Mouse (Mus musculus) kidney, postnatal 36 days (tissue): ENCODE results near the gene Kcnc4.

ENCODE experiments used
- DNase-seq, 2 experiments: peaks; one replicate each; pipeline ENCODE4 v3.0.0; 2021 to 2022; ENCODE audit warnings: mixed read lengths in 2 of 2

Gene Kcnc4

GRCm38 (mm10) chr3:107459196-107459772 is at the start of gene Kcnc4:
TSS of gene Kcnc4 (minus strand) at chr3:107459552.
- peak in 1 of 2 experiments; percentile 42 for DNase-seq

- peak in 1 of 2 experiments; percentile 23 for DNase-seq
Observed at GRCm38 (mm10) chr3:107508696-107509095, 49.3 kb upstream of the Kcnc4 start.

- DNase-seq: no peak
Observed at GRCm38 (mm10) chr3:107507966-107508365, 48.6 kb upstream of the Kcnc4 start.

GRCm38 (mm10) chr3:107506531-107506930 is 47.2 kb upstream of the Kcnc4 start:
- DNase-seq: peak; percentile 45 to 64

- DNase-seq: peak; percentile 67 to 79
Observed at GRCm38 (mm10) chr3:107505464-107506367, 46.4 kb upstream of the Kcnc4 start.

- DNase-seq: no peak
Observed at GRCm38 (mm10) chr3:107504542-107504941, 45.2 kb upstream of the Kcnc4 start.

GRCm38 (mm10) chr3:107503716-107504115 is 44.4 kb upstream of the Kcnc4 start:
- DNase-seq: no peak

- peak in 1 of 2 experiments; percentile 17 for DNase-seq
Observed at GRCm38 (mm10) chr3:107501702-107502151, 42.4 kb upstream of the Kcnc4 start.

GRCm38 (mm10) chr3:107500301-107500700 is 40.9 kb upstream of the Kcnc4 start:
- no peak for DNase-seq

GRCm38 (mm10) chr3:107496086-107496850 is 36.9 kb upstream of the Kcnc4 start:
- DNase-seq: peak; percentile 22 to 32

GRCm38 (mm10) chr3:107495524-107495923 is 36.2 kb upstream of the Kcnc4 start:
- no peak for DNase-seq

- peak; percentile 38 to 55 for DNase-seq
Observed at GRCm38 (mm10) chr3:107491459-107491858, 32.1 kb upstream of the Kcnc4 start.

- DNase-seq: peak in 1 of 2 experiments; percentile 20
Observed at GRCm38 (mm10) chr3:107488637-107489036, 29.3 kb upstream of the Kcnc4 start.

- peak; percentile 14 to 30 for DNase-seq
Observed at GRCm38 (mm10) chr3:107483290-107483689, 23.9 kb upstream of the Kcnc4 start.

GRCm38 (mm10) chr3:107480660-107481059 is 21.3 kb upstream of the Kcnc4 start:
- no peak for DNase-seq

GRCm38 (mm10) chr3:107472198-107472597 is 12.8 kb upstream of the Kcnc4 start:
- DNase-seq: peak in 1 of 2 experiments; percentile 40

- no peak for DNase-seq
Observed at GRCm38 (mm10) chr3:107469059-107469458, 9.7 kb upstream of the Kcnc4 start.

GRCm38 (mm10) chr3:107468106-107468505 is 8.8 kb upstream of the Kcnc4 start:
- no peak for DNase-seq

- DNase-seq: peak; percentile 58 to 87
Observed at GRCm38 (mm10) chr3:107466577-107466976, 7.2 kb upstream of the Kcnc4 start.

GRCm38 (mm10) chr3:107462160-107462559 is 2.8 kb upstream of the Kcnc4 start:
- DNase-seq: peak; percentile 40 to 85

GRCm38 (mm10) chr3:107459773-107460431 is 550 bp upstream of the Kcnc4 start:
- no peak for DNase-seq

- DNase-seq: peak in 1 of 2 experiments; percentile 23
Observed at GRCm38 (mm10) chr3:107458528-107459195, 690 bp downstream of the Kcnc4 start.
